Mouse (Mus musculus) forebrain, embryonic 10.5 days (tissue): Measurements from ENCODE around the gene Nsmce1. TPM values are rescaled to one million over a fixed set of nuclear protein-coding genes. Genes with fewer than 3 reads are reported as not detected.
"Not testable (repeated sequence)": the region's sequence is repeated elsewhere in the genome, so short reads cannot be mapped to it uniquely, and the experiment has no call there.

Experiments used
- DNase-seq: peaks from one replicate; pipeline ENCODE4 v3.0.0-alpha.2; 2017; ENCODE audit warnings: low spot score; ENCODE audit errors: extremely low spot score
- H3K27ac ChIP-seq: fragments of 300-500 bp; sonication (generic); 2 replicates; pipeline ENCODE4 v1.5.1; 2016; ENCODE audit warnings: mild to moderate bottlenecking
- H3K27me3 ChIP-seq: fragments of 300-500 bp; sonication (generic); 2 replicates; pipeline ENCODE4 v1.6.1; 2016; ENCODE audit warnings: mild to moderate bottlenecking; ENCODE audit not compliant: poor library complexity, severe bottlenecking
- H3K36me3 ChIP-seq: fragments of 300-500 bp; sonication (generic); replicated peaks from 2 replicates; pipeline ENCODE4 v1.6.1; 2016; ENCODE audit warnings: mild to moderate bottlenecking, moderate library complexity
- H3K4me1 ChIP-seq: fragments of 300-500 bp; sonication (generic); 2 replicates; pipeline ENCODE4 v1.6.1; 2016
- H3K4me3 ChIP-seq: fragments of 300-500 bp; sonication (generic); 2 replicates; pipeline ENCODE4 v1.5.1; 2016; ENCODE audit warnings: mild to moderate bottlenecking, moderate library complexity
- H3K9me3 ChIP-seq: fragments of 300-500 bp; sonication (generic); 2 replicates; pipeline ENCODE4 v1.6.1; 2016; ENCODE audit warnings: mild to moderate bottlenecking, moderate library complexity
- WGBS: fragments of 180-500 bp; shearing (Covaris S2); methylation state at CpG from one replicate; pipeline ENCODE4 v1.1.7; 2016; 5-methylcytosine and 5-hydroxymethylcytosine counted together
- polyA plus RNA-seq: library from polyadenylated mRNA; unstranded; fragments of >200 nt; fragmentation: Nextera tagmentation; extraction: Ambion mirVana; gene quantifications from 2 replicates; pipeline ENCODE4 v1.2.1, GENCODE M21; 2016

Nsmce1 gene
- polyA plus RNA-seq, 1 experiment from 2014 or later, result 123 TPM

DNA sequence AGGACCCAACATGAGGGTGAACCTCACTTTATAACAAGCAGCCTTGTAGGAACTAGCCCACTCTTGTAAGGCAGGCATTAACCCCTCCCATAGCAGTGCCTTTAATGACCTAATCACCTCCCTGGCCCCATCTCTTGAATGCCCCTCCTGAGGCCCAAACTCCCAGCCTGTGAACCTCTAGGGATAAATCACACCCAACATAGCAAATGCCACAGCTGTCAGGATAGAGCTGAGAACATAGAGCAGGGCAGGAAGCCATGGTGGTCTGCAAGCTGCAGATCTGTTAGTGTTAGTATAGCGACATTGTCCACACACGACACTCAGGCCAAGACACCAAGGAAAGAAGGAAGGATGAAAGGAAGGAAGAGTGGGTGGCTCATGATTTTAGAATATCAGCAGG lies 40.3 kb downstream of the Nsmce1 start:
- Histone ChIP-seq H3K27ac (no peak overlapping the region), H3K4me1 (peaks cover 1% of the 10 kb centered on the region), H3K4me3 (no peak overlapping the region), H3K9me3 (no peaks in the 10 kb centered on the region), H3K36me3 (peaks cover 44% of the 10 kb centered on the region), H3K27me3 (no peaks in the 10 kb centered on the region)
- DNase-seq, result no peak
- WGBS, result 98% methylated on average over 2 of the region's 2 CpGs

DNA sequence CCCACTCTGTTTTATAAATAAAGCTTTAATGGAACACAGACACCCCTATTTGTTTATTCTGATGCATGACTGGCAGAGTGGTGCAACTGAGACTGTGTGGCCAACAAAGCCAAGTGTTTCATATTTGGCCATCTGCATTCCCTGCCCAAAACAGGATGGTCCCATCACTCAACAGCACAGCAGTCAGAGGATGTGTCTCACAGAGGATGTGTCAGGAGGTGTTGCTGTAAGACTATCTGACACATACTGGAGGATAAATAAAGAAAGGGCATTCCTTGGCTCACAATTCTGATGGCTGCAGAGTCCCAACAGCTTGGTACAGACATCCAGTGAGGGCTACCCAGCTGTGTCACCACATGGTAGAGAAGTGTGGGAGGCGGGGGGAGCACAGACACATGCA lies 40.7 kb downstream of the Nsmce1 start:
- Histone ChIP-seq H3K27ac (no peak overlapping the region), H3K4me3 (no peak overlapping the region), H3K9me3 (no peaks in the 10 kb centered on the region), H3K36me3 (peaks cover 40% of the 10 kb centered on the region), H3K27me3 (no peaks in the 10 kb centered on the region), H3K4me1 (peaks cover 5% of the 10 kb centered on the region)
- 83% methylated on average over 1 of the region's 1 CpGs for WGBS
- no peak for DNase-seq

DNA sequence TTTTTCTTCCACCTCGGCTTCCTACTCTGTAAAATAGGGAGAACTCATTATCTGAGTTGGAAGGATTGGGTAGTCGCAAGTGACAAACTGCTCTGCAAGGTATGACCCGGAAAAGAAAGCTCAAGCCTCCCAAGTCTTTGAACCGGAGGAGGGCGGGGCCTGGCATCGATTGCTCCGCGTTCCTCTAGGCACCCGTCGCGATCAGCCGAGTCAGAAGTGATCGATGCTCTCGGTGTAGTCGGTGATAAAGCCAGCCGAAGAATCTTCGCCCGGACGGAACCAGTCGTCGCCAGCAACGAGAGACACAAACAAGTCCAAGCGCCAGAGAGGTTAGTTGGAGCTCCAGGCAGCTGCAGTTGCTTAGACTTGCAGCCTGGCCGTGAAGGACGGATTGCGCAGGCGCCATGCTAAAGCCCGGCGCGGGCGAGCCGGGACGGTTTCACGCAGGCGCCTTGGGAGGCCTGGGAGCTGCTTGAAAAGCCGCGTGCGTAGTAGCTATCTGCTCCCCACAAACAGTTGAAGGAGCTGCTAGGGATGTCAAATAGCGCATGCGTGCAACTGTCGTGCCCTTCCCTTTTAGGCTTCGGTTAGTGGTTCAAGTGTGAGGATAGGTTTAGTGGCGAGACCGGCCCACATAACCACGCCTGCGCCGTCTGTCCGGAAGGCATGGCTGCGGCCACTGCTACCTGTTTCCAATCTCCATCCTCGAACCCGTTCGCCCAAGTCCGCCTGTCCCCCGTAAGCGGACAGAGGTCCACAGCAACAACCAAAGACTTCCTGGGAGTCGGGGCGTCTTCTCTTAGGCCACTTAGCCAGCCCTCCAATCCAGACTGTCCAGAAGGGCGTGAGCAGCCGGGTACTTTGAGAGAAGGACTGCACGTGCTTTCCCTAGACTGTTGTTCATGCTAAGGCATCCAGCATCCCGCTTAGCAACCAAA lies 46.7 kb downstream of the Nsmce1 start, which contains the start of gene Kdm8:
TSS of gene Kdm8 (plus strand) at position 213 of the 938 bp plus-strand sequence.
- Histone ChIP-seq H3K4me3 (peak within 1 kb of the TSS; percentile 70), H3K27ac (peak within 1 kb of the TSS; percentile 98), H3K9me3 (no peaks in the 10 kb centered on the region), H3K4me1 (peaks cover 28% of the 10 kb centered on the region), H3K27me3 (no peaks in the 10 kb centered on the region), H3K36me3 (peaks cover 8% of the 10 kb centered on the region; the same call in 1 of the 2 replicates)
- peak; percentile 96 for DNase-seq
- WGBS, result 3% methylated on average over 61 of the region's 61 CpGs

DNA sequence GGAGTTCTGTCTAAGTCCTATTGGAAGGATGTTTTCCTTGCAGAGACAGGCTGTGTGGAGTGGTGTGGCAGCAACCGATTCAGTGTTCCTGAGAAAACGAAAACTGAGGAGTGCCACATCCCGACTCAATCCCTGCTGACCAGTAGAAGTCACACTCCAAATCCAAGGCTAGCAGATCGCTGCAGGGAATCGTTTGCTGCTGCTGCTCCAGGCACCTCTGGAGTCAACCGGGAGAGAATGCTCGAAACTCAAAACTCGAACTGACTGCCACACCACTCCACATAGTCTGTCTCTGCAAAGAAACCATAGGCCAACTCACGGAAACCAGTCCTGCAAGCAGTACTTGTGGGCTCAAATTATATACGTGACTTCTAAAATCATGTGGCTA lies 47.3 kb downstream of the Nsmce1 start:
- peak overlapping the region; percentile 98 for H3K27ac ChIP-seq

DNA sequence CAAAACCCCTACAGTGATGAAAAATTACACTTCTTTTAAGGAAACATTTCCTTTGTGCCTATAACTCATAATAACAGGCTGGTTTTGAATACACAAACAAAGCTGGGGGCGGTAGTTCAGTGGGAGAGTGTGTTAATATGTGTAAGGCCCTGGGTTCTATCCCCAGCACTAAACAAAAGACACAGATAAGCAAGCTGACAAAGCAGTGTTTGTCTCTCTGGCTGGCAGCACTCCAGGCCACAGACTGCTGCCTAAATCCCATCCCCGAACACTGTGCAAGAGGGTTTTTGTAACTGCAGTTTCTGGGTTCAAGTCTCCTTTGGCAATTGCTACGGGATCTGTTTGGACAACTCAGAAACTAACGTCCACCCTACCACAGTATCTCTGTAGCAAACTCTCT lies 49.1 kb downstream of the Nsmce1 start:
- peaks cover 8% of the 10 kb centered on the region; the same call in 1 of the 2 replicates for H3K36me3 ChIP-seq
- WGBS, result 77% methylated on average over 4 of the region's 4 CpGs
- peaks cover 28% of the 10 kb centered on the region for H3K4me1 ChIP-seq
- no peak overlapping the region for H3K4me3 ChIP-seq
- no peak for DNase-seq
- no peaks in the 10 kb centered on the region for H3K27me3 ChIP-seq
- H3K9me3 ChIP-seq, result no peaks in the 10 kb centered on the region
- no peak overlapping the region for H3K27ac ChIP-seq

More for the DNA sequence above, 47.3 kb downstream of the Nsmce1 start:
- Histone ChIP-seq H3K36me3 (peaks cover 8% of the 10 kb centered on the region; the same call in 1 of the 2 replicates), H3K27me3 (no peaks in the 10 kb centered on the region), H3K9me3 (no peaks in the 10 kb centered on the region), H3K4me3 (peak overlapping the region; percentile 70), H3K4me1 (peaks cover 28% of the 10 kb centered on the region)
- DNase-seq, result no peak
- WGBS, result 41% methylated on average over 10 of the region's 10 CpGs

DNA sequence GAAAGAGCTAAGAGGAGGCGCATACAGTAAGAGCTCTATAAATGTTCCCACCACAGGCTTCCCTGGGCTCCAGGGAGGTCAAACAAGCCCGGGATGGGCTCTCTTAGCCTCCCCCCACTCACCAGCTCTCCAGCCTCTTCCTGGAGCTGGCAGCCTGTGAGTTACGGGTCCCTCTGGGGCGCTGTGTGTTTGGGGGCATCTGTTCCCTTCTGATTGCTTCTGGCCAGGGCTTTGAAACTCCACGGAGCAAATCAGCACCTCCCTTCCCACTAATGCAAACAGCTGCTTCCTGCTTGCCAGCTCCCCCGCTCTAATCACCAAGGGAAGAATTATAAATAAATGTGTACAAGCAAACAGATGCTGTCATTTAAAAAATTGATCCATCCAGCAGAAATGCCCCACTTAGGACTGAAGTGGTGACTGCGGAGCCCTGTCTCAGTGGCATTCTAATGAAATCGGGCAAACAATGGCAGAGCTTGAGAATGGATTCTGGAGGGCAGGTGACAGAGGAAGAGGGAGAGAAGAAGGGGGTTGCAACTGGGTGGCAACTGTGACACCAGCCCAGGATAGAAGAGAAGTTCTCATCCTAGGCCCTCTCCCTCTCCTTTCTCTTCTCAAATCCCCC lies 56.6 kb downstream of the Nsmce1 start:
- no peaks in the 10 kb centered on the region for H3K27me3 ChIP-seq
- WGBS, result 71% methylated on average over 8 of the region's 8 CpGs
- H3K36me3 ChIP-seq, result no peaks in the 10 kb centered on the region
- no peak overlapping the region for H3K27ac ChIP-seq
- no peaks in the 10 kb centered on the region for H3K9me3 ChIP-seq
- no peak overlapping the region for H3K4me3 ChIP-seq
- DNase-seq, result no peak
- H3K4me1 ChIP-seq, result no peaks in the 10 kb centered on the region

DNA sequence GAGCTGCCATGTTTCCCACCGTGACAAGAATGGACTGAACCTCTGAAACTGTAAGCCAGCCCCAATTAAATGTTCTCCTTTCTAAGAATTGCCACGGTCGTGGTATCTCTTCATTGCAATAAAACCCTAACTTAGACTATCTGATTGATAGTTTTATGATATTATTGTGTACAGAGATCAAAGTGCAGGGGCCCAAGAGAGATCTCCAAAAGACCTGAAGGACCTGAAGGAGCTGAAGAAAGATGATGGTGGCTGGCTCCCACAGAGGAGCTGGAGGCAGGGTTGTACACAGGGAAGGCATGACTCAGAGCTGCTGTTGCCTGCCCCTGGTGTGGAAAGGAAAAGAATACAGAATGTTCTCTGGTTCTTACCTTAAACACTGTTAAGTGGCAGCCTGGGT lies 57.5 kb downstream of the Nsmce1 start:
- no peak for DNase-seq
- 89% methylated on average over 3 of the region's 3 CpGs for WGBS
- Histone ChIP-seq H3K27me3 (no peaks in the 10 kb centered on the region), H3K9me3 (no peaks in the 10 kb centered on the region), H3K4me1 (no peaks in the 10 kb centered on the region), H3K36me3 (no peaks in the 10 kb centered on the region), H3K27ac (no peak overlapping the region), H3K4me3 (no peak overlapping the region)

DNA sequence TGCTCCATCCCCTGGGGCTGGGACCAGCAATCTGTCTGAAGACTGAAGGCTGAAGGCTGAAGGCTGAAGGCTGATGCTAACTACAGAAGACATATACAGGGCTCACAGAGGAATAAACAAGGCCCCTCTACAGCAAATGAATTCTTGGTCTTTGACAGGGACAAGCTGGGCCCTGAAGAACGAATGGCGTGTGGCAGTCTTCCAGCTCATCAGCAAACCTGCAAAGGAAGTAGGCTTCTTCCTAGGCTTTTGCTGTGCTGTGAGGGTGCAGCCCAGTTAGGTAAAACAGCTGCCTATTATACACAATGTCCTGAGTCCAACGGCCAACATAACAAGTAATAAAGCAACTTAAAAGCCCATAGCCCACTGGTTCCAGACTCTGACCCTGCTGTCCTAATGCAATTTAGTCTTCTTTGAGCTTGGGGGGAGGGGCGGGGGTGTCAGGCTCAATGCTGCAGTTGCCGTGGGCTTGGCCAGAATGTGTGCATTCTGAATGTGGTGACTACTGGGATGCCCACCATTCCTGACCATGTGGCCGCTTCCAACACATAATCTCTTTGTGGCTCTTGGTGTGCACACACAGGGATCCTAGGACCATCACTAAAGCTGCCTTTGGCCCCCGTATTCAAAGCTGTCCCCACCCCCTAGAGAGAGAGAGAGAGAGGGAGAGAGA lies 61.1 kb downstream of the Nsmce1 start:
- Histone ChIP-seq H3K4me3 (no peak overlapping the region), H3K9me3 (no peaks in the 10 kb centered on the region), H3K27me3 (no peaks in the 10 kb centered on the region), H3K27ac (peak overlapping the region; percentile 58; the same call in 1 of the 2 replicates), H3K36me3 (no peaks in the 10 kb centered on the region), H3K4me1 (no peaks in the 10 kb centered on the region)
- no peak for DNase-seq
- 80% methylated on average over 7 of the region's 7 CpGs for WGBS

DNA sequence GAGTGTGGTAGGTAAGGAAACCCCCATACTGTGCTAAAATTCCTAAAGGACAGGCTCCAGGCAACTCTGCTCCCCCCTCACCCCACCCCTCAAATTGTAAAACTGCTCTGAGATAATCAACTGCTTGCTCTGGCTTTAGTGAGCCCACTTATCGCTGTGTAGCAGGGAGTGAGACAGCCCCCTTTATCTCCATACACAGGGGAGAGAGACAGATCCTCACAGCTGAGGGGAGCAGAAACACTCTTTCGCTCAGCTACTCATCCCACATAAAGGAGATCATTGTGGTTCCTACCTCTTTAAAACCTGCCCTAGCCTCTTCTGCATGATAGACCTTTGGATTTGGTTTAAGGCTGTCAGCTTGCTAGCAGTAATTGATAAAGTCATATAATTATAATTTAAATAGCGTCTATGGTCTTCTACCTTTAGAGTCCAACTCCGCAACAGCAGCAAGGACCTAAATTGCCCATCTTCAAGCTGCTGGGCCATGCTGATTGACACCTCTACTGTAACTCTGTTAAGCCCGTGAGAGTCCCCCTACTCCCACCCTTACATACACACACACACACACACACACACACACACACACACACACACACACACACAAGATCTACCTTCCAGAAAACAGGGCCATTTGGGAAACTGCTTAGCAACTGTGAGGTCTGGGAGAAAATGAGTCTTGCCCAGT lies 62.4 kb downstream of the Nsmce1 start:
- not testable (repeated sequence) for DNase-seq, H3K9me3 ChIP-seq, H3K4me3 ChIP-seq, H3K27me3 ChIP-seq, H3K4me1 ChIP-seq, H3K36me3 ChIP-seq
- H3K27ac ChIP-seq, result peak overlapping the region; percentile 58; the same call in 1 of the 2 replicates
- WGBS, result 88% methylated on average over 5 of the region's 5 CpGs

DNA sequence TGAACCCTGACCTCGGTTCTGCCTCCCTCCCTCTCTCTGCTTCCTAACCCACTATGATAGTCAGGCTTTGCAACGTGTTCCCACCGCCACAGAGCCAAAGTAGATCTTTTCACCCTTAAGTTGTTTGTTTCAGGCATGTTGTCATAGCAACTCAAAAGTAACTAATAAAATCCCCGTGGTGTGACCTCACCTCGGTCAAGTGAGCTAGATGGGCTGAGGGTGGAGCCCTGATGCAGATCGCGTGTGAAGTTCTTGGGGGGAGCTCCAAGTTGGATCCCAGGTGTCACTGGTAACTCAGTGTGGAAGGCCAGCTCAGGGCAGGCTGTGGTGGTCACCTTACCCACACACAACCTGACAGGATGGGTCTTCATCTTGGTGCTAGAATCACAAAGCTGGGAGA lies 63.0 kb downstream of the Nsmce1 start:
- H3K4me1 ChIP-seq, result no peaks in the 10 kb centered on the region
- H3K27me3 ChIP-seq, result no peaks in the 10 kb centered on the region
- H3K27ac ChIP-seq, result peak overlapping the region; percentile 4; the same call in 1 of the 2 replicates
- WGBS, result 83% methylated on average over 7 of the region's 7 CpGs
- H3K36me3 ChIP-seq, result no peaks in the 10 kb centered on the region
- H3K9me3 ChIP-seq, result no peaks in the 10 kb centered on the region
- H3K4me3 ChIP-seq, result no peak overlapping the region
- DNase-seq, result no peak

DNA sequence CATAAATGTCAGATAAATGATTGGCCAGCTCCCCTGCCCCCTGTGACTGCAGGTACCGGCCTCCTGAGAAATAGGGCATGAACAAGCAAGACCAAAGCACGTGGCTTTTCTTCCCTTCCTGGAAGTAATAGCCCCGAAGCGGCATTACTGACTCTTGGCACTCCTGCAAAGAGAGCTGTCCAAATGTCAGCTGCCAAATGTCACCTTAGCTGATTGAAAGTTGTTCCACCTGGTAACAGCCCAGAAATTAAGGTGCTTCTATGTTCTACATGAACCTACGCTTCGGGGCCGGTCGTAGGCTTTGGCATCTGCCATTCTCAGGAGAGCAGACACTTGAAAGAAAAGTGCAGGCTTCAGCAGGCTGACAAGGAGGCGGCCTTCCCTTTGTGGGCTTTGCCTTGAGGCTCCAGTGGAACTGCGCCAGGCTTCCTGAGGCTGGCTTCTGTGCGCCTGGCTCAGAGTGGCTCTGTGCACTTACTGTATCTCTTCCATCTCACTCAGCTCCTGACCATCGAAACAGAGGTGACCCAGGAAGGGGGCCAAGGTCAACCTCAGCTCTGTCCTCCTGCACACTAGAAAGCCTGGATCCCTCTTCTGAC lies 63.8 kb downstream of the Nsmce1 start:
- H3K27ac ChIP-seq, result peak overlapping the region; percentile 4; the same call in 1 of the 2 replicates
- WGBS, result 89% methylated on average over 12 of the region's 12 CpGs
- H3K27me3 ChIP-seq, result no peaks in the 10 kb centered on the region

DNA sequence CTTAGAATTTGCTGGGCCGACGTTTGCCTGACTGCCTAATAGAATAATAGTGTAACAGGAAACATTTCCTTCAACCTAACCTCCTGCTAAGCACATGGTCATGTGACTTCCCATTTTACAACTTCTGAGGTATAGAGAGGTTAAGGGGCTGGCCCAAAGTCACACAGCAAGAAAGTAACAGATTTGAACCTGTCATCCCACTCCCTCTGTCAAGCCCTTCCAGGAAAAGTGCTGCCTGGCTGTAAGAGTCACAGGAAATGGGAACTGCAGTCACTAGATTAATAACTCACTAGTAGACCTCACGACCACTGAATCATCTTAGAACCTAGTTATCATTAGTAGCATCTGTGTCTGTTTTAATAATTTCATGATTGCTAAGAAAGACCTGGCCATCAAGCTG lies 68.3 kb downstream of the Nsmce1 start:
- H3K27me3 ChIP-seq, result no peaks in the 10 kb centered on the region
- WGBS, result 82% methylated on average over 3 of the region's 3 CpGs
- no peak for DNase-seq
- peaks cover 5% of the 10 kb centered on the region for H3K4me1 ChIP-seq
- no peaks in the 10 kb centered on the region for H3K36me3 ChIP-seq
- no peak overlapping the region for H3K27ac ChIP-seq
- H3K4me3 ChIP-seq, result no peak overlapping the region
- H3K9me3 ChIP-seq, result no peaks in the 10 kb centered on the region

More for the DNA sequence above, 63.8 kb downstream of the Nsmce1 start:
- no peak for DNase-seq
- Histone ChIP-seq H3K9me3 (no peaks in the 10 kb centered on the region), H3K4me3 (no peak overlapping the region), H3K4me1 (no peaks in the 10 kb centered on the region), H3K36me3 (no peaks in the 10 kb centered on the region)
